Comparison of ENCODE assay signal across 12 mouse cellular contexts in genomic region chr8:122938170-122938569, GRCm38 (mm10).
DNase-seq lines count a peak whose midpoint lies in the region; ATAC-seq and TF ChIP-seq lines count a peak whose summit lies in the region.
"Had no signal": no experiment of that assay in that cellular context is flagged by ENCODE, and none has a peak within 500 bp of the region (broad histone marks: within the 10 kb centered on the region; RNA-seq: fewer than 3 reads in every experiment).

No protein-coding gene starts in this region.

- H3K4me2 ChIP-seq in hindbrain, postnatal 0 days (ENCODE audit: low read depth, low read length) = no peak overlapping the region

- intact Hi-C loops in left cerebral cortex, postnatal 14 days (cut with DNase I) = no loop called here
- intact Hi-C loops in left cerebral cortex, postnatal 36 days (cut with DNase I) = no loop called here

- no peak for DNase-seq in layer of hippocampus, adult 2 months (ENCODE audit: low spot score in 2 of 2)
- no peak for DNase-seq in layer of hippocampus, adult 18-20 months (ENCODE audit: low spot score in 2 of 2)
- peak; percentile 51 to 54 for DNase-seq in cerebellum, postnatal 25 days
- DNase-seq in hindbrain, postnatal 0 days (ENCODE audit: low spot score) = no peak
- DNase-seq in left cerebral cortex, postnatal 14 days (ENCODE audit: low spot score in 2 of 2) = no peak
- DNase-seq in kidney, postnatal 10 days = no peak
- DNase-seq in left cerebral cortex, postnatal 36 days (ENCODE audit: low spot score in 2 of 2) = no peak
- DNase-seq: kidney, adult 11 months; right cerebral cortex, postnatal 14 days had no signal

- no peak for ATAC-seq in hindbrain, postnatal 0 days

- peak overlapping the region; percentile 85 for H3K27ac ChIP-seq in layer of hippocampus, adult 2 months
- H3K27ac ChIP-seq in bone marrow macrophage, adult 2 months (ENCODE audit: insufficient read depth, low read depth, low read length) = peak overlapping the region; percentile 27
- peak overlapping the region; percentile 56; the same call in 1 of the 2 replicates for H3K27ac ChIP-seq in hindbrain, postnatal 0 days

- 39% methylated on average over 3 of the region's 3 CpGs for WGBS in hindbrain, postnatal 0 days

- no peak for TF ChIP-seq CTCF in layer of hippocampus, adult 2 months (conservative IDR thresholded peaks at IDR 0.05)
- TF ChIP-seq CTCF in bone marrow macrophage, adult 2 months (IDR thresholded peaks at IDR 0.05; ENCODE audit: low read depth, low read length) = no peak
- no peak for TF ChIP-seq CTCF in hindbrain, postnatal 0 days (IDR thresholded peaks at IDR 0.05; ENCODE audit: low read depth)

- H3K9ac ChIP-seq in hindbrain, postnatal 0 days (replicated peaks; ENCODE audit: low read length) = no peak overlapping the region

- H3K36me3 ChIP-seq in hindbrain, postnatal 0 days (ENCODE audit: insufficient read depth, low read length) = no peaks in the 10 kb centered on the region

- H3K9me3 ChIP-seq in hindbrain, postnatal 0 days (ENCODE audit: low read length) = no peaks in the 10 kb centered on the region

- no peak for TF ChIP-seq POLR2A in bone marrow macrophage, adult 2 months (IDR thresholded peaks at IDR 0.05; ENCODE audit: borderline replicate concordance, low read depth, low read length)

- H3K4me3 ChIP-seq in layer of hippocampus, adult 2 months = no peak overlapping the region
- H3K4me3 ChIP-seq in bone marrow macrophage, adult 2 months (ENCODE audit: insufficient read depth, low read length) = no peak overlapping the region
- H3K4me3 ChIP-seq in hindbrain, postnatal 0 days (ENCODE audit: low read length) = no peak overlapping the region
- H3K4me3 ChIP-seq: erythroblast, embryonic 14.5 days; left cerebral cortex, adult 2 months had no signal

- no peaks in the 10 kb centered on the region for H3K27me3 ChIP-seq in hindbrain, postnatal 0 days (ENCODE audit: insufficient read depth, low read length)

- peaks cover 71% of the 10 kb centered on the region for H3K4me1 ChIP-seq in bone marrow macrophage, adult 2 months (ENCODE audit: control insufficient read depth, insufficient read depth, low read length)
- H3K4me1 ChIP-seq in hindbrain, postnatal 0 days (ENCODE audit: insufficient read depth, low read length) = peaks cover 12% of the 10 kb centered on the region; the same call in 1 of the 2 replicates

Comparison
In these comparisons a context has a peak if more than half of its experiments do, and no peak if none do; other contexts are left out.
1. DNase-seq: peak in cerebellum, postnatal 25 days (2 of 2); none in layer of hippocampus, adult 2 months (0 of 2), layer of hippocampus, adult 18-20 months (0 of 2), hindbrain, postnatal 0 days (single experiment), left cerebral cortex, postnatal 14 days (0 of 2), kidney, postnatal 10 days (single experiment) and left cerebral cortex, postnatal 36 days (0 of 2).
2. H3K27ac ChIP-seq: peak in every context shown above with its lines; median percentile 85 in layer of hippocampus, adult 2 months; 56 in hindbrain, postnatal 0 days; 27 in bone marrow macrophage, adult 2 months.